Mouse (Mus musculus) heart, embryonic 12.5 days (tissue): ENCODE results near the gene Tmem91. TPM values are rescaled to one million over a fixed set of nuclear protein-coding genes. Genes with fewer than 3 reads are reported as not detected.

Experiments used
- ATAC-seq: fragments of 200-750 bp; cut with Nextera tagmentation; 2 replicates; pipeline ENCODE4 v1.8.0; 2017; ENCODE audit warnings: moderate TSS enrichment, moderate library complexity; ENCODE audit not compliant: insufficient number of reproducible peaks, low FRiP score
- H3K27ac ChIP-seq: fragments of 300-500 bp; sonication (generic); 2 replicates; pipeline ENCODE4 v1.5.1; 2016; ENCODE audit warnings: mild to moderate bottlenecking, moderate library complexity; ENCODE audit not compliant: poor library complexity, severe bottlenecking
- H3K27me3 ChIP-seq: fragments of 300-500 bp; sonication (generic); replicated peaks from 2 replicates; pipeline ENCODE4 v1.6.1; 2016; ENCODE audit warnings: mild to moderate bottlenecking, moderate library complexity
- H3K36me3 ChIP-seq: fragments of 300-500 bp; sonication (generic); 2 replicates; pipeline ENCODE4 v1.6.1; 2016; ENCODE audit warnings: mild to moderate bottlenecking, moderate library complexity
- H3K4me1 ChIP-seq: fragments of 300-500 bp; sonication (generic); replicated peaks from 2 replicates; pipeline ENCODE4 v1.6.1; 2016; ENCODE audit warnings: mild to moderate bottlenecking
- H3K4me2 ChIP-seq: fragments of 300-500 bp; sonication (generic); 2 replicates; pipeline ENCODE4 v1.6.1; 2016; ENCODE audit warnings: mild to moderate bottlenecking, moderate library complexity
- H3K4me3 ChIP-seq: fragments of 300-500 bp; sonication (generic); 2 replicates; pipeline ENCODE4 v1.5.1; 2016; ENCODE audit warnings: mild to moderate bottlenecking
- H3K9ac ChIP-seq: fragments of 300-500 bp; sonication (generic); 2 replicates; pipeline ENCODE4 v1.6.1; 2016; ENCODE audit warnings: mild to moderate bottlenecking, moderate library complexity
- H3K9me3 ChIP-seq: fragments of 300-500 bp; sonication (generic); replicated peaks from 2 replicates; pipeline ENCODE4 v1.6.1; 2016; ENCODE audit warnings: mild to moderate bottlenecking, moderate library complexity
- WGBS: fragments of 180-500 bp; shearing (Covaris S2); methylation state at CpG from one replicate; pipeline ENCODE4 v1.1.7; 2016; 5-methylcytosine and 5-hydroxymethylcytosine counted together
- polyA plus RNA-seq: library from polyadenylated mRNA; unstranded; fragments of >200 nt; fragmentation: Nextera tagmentation; extraction: Ambion mirVana; gene quantifications from 2 replicates; pipeline ENCODE4 v1.2.1, GENCODE M21; 2016

Tmem91 gene
- polyA plus RNA-seq, 1 experiment from 2014 or later, result 0.86 TPM

DNA sequence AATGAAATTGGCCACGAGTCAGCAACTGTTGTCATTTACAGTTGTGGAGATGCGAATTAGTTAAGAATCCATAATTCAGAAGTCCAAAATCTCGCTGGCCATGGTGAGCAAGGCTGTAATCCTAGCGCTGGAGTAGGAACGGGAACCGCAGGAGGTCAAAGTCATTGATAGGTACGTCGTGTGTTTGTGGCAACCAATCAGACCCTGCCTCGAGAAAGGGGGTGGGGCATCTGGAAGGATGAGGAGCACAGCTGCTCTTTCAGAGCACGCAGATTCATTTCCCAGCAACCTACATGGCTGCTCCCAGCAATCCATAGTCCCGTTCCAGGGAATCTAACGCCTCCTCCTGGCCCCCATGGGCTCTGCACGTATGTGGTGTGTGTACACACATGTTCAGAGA lies 24.9 kb upstream of the Tmem91 start:
- H3K27ac ChIP-seq, result no peak overlapping the region
- H3K9ac ChIP-seq, result no peak overlapping the region
- H3K4me3 ChIP-seq, result no peak overlapping the region
- no peak overlapping the region for H3K4me2 ChIP-seq
- WGBS, result 65% methylated on average over 13 of the region's 13 CpGs
- H3K36me3 ChIP-seq, result peaks cover 57% of the 10 kb centered on the region
- peaks cover 17% of the 10 kb centered on the region for H3K4me1 ChIP-seq
- ATAC-seq, result no peak
- H3K27me3 ChIP-seq, result no peaks in the 10 kb centered on the region
- H3K9me3 ChIP-seq, result peaks cover 10% of the 10 kb centered on the region; the same call in 1 of the 2 replicates

DNA sequence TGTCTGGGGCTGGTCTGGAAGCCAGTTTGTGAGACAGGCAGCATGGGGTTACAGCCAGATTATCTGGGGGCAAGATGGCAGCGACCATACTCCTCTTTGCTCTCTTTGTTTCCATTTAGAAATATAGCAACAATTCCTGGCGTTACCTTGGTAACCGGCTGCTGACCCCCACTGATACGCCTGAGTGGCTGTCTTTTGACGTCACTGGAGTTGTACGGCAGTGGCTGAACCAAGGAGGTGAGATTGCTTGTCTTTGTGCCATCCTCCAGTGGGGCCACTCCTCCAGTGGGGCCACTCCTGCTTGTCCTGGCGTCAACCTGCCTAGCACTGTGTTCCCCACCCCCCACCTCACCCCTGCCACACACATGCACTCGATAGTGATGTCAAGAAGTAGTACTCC lies 19.1 kb upstream of the Tmem91 start:
- Histone ChIP-seq H3K4me3 (no peak overlapping the region), H3K9me3 (no peaks in the 10 kb centered on the region), H3K27ac (no peak overlapping the region), H3K4me1 (peaks cover 8% of the 10 kb centered on the region), H3K4me2 (no peak overlapping the region), H3K9ac (no peak overlapping the region), H3K27me3 (no peaks in the 10 kb centered on the region), H3K36me3 (peaks cover 52% of the 10 kb centered on the region)
- no peak for ATAC-seq
- 72% methylated on average over 8 of the region's 8 CpGs for WGBS

DNA sequence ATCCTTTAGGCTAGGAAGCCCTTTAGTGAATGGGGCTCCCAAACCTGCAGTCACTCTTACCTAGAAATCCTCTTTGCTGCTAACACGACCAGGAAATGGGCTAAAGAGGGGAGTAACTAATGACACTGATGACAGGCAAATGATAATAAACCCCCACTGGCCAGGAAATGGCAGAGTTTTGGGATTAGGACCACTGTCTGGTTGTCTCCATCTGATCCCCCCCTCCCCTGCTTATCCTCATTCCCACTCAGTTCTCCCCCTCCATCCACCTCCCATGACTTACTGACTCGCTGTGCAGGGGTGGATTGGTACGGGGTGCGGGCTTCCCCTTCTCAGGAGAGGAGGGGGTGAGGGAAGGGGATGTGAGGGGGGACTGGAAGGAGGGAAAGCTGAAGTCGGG lies 15.1 kb upstream of the Tmem91 start:
- no peaks in the 10 kb centered on the region for H3K9me3 ChIP-seq
- H3K9ac ChIP-seq, result no peak overlapping the region
- peak overlapping the region; percentile 45; the same call in 1 of the 2 replicates for H3K27ac ChIP-seq

DNA sequence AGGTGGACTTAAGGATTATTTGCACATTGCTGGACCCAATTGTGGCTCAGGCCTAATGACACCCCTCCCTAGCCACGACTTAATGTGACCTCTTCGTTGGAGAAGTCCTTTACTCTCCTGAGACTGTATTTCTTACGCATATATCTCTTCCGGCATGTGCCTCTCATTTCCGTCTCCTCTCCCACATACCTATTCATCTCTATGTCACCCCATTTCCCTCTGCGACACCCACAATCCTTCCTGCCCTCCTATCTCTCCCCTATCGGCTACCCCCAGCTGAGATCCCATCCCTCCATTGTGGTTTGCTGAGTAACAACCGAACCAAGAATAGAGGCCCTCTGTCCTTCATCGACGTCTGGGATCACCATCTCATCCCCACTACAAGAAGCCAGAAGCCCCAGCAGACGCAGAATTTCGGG lies 14.6 kb upstream of the Tmem91 start:
- no peak for ATAC-seq
- 5% methylated on average over 12 of the region's 12 CpGs for WGBS

More for the DNA sequence above, 15.1 kb upstream of the Tmem91 start:
- H3K36me3 ChIP-seq, result peaks cover 22% of the 10 kb centered on the region
- peak overlapping the region; percentile 89 for H3K4me2 ChIP-seq
- H3K4me1 ChIP-seq, result peaks cover 19% of the 10 kb centered on the region
- ATAC-seq, result no peak
- 29% methylated on average over 5 of the region's 5 CpGs for WGBS
- peak overlapping the region; percentile 59 for H3K4me3 ChIP-seq
- H3K27me3 ChIP-seq, result no peaks in the 10 kb centered on the region; the same call in 1 of the 2 replicates

DNA sequence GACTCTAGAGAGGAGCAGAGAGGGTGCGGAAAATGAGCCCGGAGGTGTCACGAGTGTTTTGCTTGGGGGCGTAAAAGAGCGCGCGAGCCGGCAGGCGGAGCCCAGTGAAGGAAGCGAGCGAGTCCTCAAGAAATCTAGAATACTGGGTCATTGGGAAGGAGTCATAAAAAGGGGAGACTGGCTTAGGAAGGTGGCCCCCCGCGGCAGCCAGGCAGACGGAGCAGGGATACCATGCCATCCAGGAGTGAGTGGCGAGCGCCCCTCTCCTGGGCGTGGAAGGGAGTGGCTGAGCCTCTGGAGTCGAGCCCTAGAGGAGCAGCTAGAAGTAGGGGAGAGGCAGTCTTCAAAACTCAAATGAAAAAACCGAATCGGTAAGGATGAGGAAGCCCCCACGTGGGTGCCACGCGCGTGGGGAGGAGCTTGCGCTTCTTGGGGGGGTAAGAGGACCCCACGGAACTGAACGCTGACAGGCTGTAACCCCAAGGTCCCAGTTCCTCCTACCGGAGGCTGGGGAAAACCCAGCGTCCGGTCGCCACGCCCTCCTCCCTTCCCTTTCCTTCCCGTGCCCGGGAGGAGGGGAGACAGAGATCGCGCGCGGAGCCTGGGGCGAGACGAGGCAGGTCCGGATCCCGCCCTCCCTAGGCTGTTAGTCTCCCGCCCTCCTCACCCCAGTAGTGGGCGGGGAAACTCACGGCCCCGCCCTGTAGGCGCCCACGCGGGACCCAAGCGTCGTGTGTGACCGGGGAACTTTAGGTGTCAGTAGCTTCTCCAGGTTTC lies 14.0 kb upstream of the Tmem91 start:
- whole genome bisulfite sequencing, result under 1% methylated on average over 51 of the region's 52 CpGs

More for the DNA sequence above, 14.6 kb upstream of the Tmem91 start:
- peak overlapping the region; percentile 89 for H3K4me2 ChIP-seq
- peaks cover 20% of the 10 kb centered on the region for H3K36me3 ChIP-seq
- H3K9me3 ChIP-seq, result no peaks in the 10 kb centered on the region
- no peaks in the 10 kb centered on the region; the same call in 1 of the 2 replicates for H3K27me3 ChIP-seq
- peak overlapping the region; percentile 45; the same call in 1 of the 2 replicates for H3K27ac ChIP-seq
- H3K9ac ChIP-seq, result peak overlapping the region; percentile 71; the same call in 1 of the 2 replicates
- peak overlapping the region; percentile 59 for H3K4me3 ChIP-seq
- H3K4me1 ChIP-seq, result peaks cover 19% of the 10 kb centered on the region

DNA sequence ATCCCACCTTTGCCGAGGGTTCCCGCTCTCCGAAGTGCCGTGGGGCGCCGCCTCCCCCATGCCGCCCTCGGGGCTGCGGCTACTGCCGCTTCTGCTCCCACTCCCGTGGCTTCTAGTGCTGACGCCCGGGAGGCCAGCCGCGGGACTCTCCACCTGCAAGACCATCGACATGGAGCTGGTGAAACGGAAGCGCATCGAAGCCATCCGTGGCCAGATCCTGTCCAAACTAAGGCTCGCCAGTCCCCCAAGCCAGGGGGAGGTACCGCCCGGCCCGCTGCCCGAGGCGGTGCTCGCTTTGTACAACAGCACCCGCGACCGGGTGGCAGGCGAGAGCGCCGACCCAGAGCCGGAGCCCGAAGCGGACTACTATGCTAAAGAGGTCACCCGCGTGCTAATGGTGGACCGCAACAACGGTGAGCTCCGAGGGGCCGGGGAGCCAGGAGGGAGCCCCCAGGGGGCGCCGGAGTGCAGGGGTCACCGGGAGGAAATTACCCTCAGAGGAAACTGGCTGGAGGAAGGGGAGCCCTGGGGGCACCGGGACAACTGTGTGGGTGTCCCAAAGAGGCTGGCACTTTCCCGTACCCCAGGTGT lies 12.9 kb upstream of the Tmem91 start:
- peak overlapping the region; percentile 59 for H3K4me3 ChIP-seq
- peaks cover 15% of the 10 kb centered on the region for H3K36me3 ChIP-seq
- H3K9me3 ChIP-seq, result no peaks in the 10 kb centered on the region
- peak; percentile 4; the same call in 1 of the 2 replicates for ATAC-seq
- peaks cover 29% of the 10 kb centered on the region for H3K4me1 ChIP-seq
- WGBS, result under 1% methylated on average over 47 of the region's 47 CpGs
- H3K27me3 ChIP-seq, result no peaks in the 10 kb centered on the region; the same call in 1 of the 2 replicates
- H3K4me2 ChIP-seq, result peak overlapping the region; percentile 89
- H3K9ac ChIP-seq, result peak overlapping the region; percentile 71
- peak overlapping the region; percentile 29 for H3K27ac ChIP-seq

More for the DNA sequence above, 14.0 kb upstream of the Tmem91 start:
- Histone ChIP-seq H3K9me3 (no peaks in the 10 kb centered on the region), H3K9ac (peak overlapping the region; percentile 71), H3K4me2 (peak overlapping the region; percentile 89), H3K27me3 (no peaks in the 10 kb centered on the region; the same call in 1 of the 2 replicates), H3K4me3 (peak overlapping the region; percentile 59), H3K27ac (peak overlapping the region; percentile 29), H3K4me1 (peaks cover 19% of the 10 kb centered on the region), H3K36me3 (peaks cover 16% of the 10 kb centered on the region)
- ATAC-seq, result peak; percentile 81

GRCm38 (mm10) chr7:25686680-25687531 lies 11.9 kb upstream of the Tmem91 start, which contains the start of gene Tgfb1:
TSS of gene Tgfb1 (plus strand) at chr7:25687002.
- H3K4me1 ChIP-seq, result peaks cover 34% of the 10 kb centered on the region
- peak; percentile 49 for ATAC-seq
- no peaks in the 10 kb centered on the region; the same call in 1 of the 2 replicates for H3K27me3 ChIP-seq
- H3K4me2 ChIP-seq, result peak within 1 kb of the TSS; percentile 89
- H3K36me3 ChIP-seq, result peaks cover 12% of the 10 kb centered on the region
- peak within 1 kb of the TSS; percentile 59 for H3K4me3 ChIP-seq
- under 1% methylated on average over 46 of the region's 69 CpGs for WGBS
- no peaks in the 10 kb centered on the region for H3K9me3 ChIP-seq
- H3K27ac ChIP-seq, result peak within 1 kb of the TSS; percentile 75
- peak within 1 kb of the TSS; percentile 71 for H3K9ac ChIP-seq

DNA sequence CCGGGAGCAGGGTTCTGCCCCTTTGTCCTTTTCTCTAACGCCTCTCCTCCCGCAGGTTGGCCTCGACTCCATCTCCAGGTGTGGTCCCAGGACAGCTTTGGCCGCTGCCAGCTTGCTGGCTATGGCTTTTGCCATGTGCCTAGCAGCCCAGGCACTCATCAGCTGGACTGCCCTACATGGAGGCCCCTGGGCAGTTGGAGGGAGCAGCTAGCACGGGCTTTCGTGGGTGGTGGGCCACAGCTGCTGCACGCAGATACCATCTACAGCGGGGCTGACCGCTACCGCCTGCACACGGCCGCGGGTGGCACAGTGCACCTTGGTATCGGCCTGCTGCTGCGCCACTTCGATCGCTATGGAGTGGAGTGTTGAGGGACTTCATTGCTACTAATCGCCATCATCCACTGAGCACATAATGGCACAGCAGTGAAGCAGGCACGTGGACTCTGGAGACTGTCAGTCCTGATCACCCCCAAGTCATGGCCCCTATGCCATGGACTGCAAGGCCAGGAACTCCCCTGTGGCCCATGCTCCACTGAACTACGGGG lies 11.0 kb upstream of the Tmem91 start:
- H3K4me2 ChIP-seq, result peak overlapping the region; percentile 89
- peak overlapping the region; percentile 71; the same call in 1 of the 2 replicates for H3K9ac ChIP-seq
- no peak overlapping the region for H3K27ac ChIP-seq
- H3K4me1 ChIP-seq, result peaks cover 42% of the 10 kb centered on the region
- no peaks in the 10 kb centered on the region for H3K9me3 ChIP-seq
- ATAC-seq, result no peak
- 66% methylated on average over 21 of the region's 21 CpGs for WGBS
- H3K27me3 ChIP-seq, result no peaks in the 10 kb centered on the region; the same call in 1 of the 2 replicates
- peak overlapping the region; percentile 59 for H3K4me3 ChIP-seq
- peaks cover 9% of the 10 kb centered on the region; the same call in 1 of the 2 replicates for H3K36me3 ChIP-seq

- Histone ChIP-seq H3K9me3 (no peaks in the 10 kb centered on the region), H3K4me2 (no peak overlapping the region), H3K27me3 (no peaks in the 10 kb centered on the region; the same call in 1 of the 2 replicates), H3K9ac (no peak overlapping the region), H3K27ac (no peak overlapping the region), H3K36me3 (peaks cover 9% of the 10 kb centered on the region; the same call in 1 of the 2 replicates), H3K4me1 (peaks cover 38% of the 10 kb centered on the region), H3K4me3 (no peak overlapping the region)
- no peak for ATAC-seq
- 86% methylated on average over 6 of the region's 6 CpGs for WGBS
These were observed 9.7 kb upstream of the Tmem91 start for GRCm38 (mm10) chr7:25684659-25685058.

GRCm38 (mm10) chr7:25683474-25684180 lies 8.7 kb upstream of the Tmem91 start:
- Histone ChIP-seq H3K27ac (0 out of 2 replicates have a peak overlapping the region, but pooled peaks have one; percentile 5), H3K36me3 (peaks cover 9% of the 10 kb centered on the region; the same call in 1 of the 2 replicates), H3K27me3 (no peaks in the 10 kb centered on the region; the same call in 1 of the 2 replicates), H3K4me2 (0 out of 2 replicates have a peak overlapping the region, but pooled peaks have one; percentile 15), H3K9ac (no peak overlapping the region), H3K4me1 (peaks cover 33% of the 10 kb centered on the region), H3K9me3 (no peaks in the 10 kb centered on the region), H3K4me3 (no peak overlapping the region)
- ATAC-seq, result no peak
- WGBS, result 41% methylated on average over 7 of the region's 7 CpGs
